Mouse (Mus musculus) forebrain, postnatal 0 days (tissue): ENCODE data around the gene Retreg3. TPM values are rescaled to one million over a fixed set of nuclear protein-coding genes. Genes with fewer than 3 reads are reported as not detected.

ENCODE experiments used
- ATAC-seq: fragments of 200-750 bp; cut with Nextera tagmentation; 2 replicates; pipeline ENCODE4 v1.8.0; 2017; ENCODE audit warnings: mild to moderate bottlenecking, moderate library complexity
- DNase-seq: peaks from one replicate; pipeline ENCODE4 v3.0.0-alpha.2; 2015
- H3K27ac ChIP-seq: fragments of 300-500 bp; sonication (generic); 2 replicates; pipeline ENCODE4 v1.5.1; 2014; ENCODE audit warnings: low read depth, mild to moderate bottlenecking, antibody characterized with exemption, low read length, moderate library complexity, mixed read lengths
- H3K27me3 ChIP-seq: fragments of 300-500 bp; sonication (generic); 2 replicates; pipeline ENCODE4 v1.6.1; 2014; ENCODE audit warnings: mild to moderate bottlenecking, low read length, mixed read lengths; ENCODE audit not compliant: insufficient read depth
- H3K36me3 ChIP-seq: fragments of 300-500 bp; sonication (generic); 2 replicates; pipeline ENCODE4 v1.6.1; 2014; ENCODE audit warnings: mild to moderate bottlenecking, moderate library complexity; ENCODE audit not compliant: insufficient read depth
- H3K4me1 ChIP-seq: fragments of 300-500 bp; sonication (generic); 2 replicates; pipeline ENCODE4 v1.6.1; 2014; ENCODE audit warnings: antibody characterized with exemption; ENCODE audit not compliant: insufficient read depth
- H3K4me2 ChIP-seq: fragments of 300-500 bp; sonication (generic); 2 replicates; pipeline ENCODE4 v1.6.1; 2014; ENCODE audit warnings: low read depth, mild to moderate bottlenecking, moderate library complexity
- H3K4me3 ChIP-seq: fragments of 300-500 bp; sonication (generic); 2 replicates; pipeline ENCODE4 v1.5.1; 2014; ENCODE audit warnings: low read depth, low read length, mixed read lengths
- H3K9ac ChIP-seq: fragments of 300-500 bp; sonication (generic); 2 replicates; pipeline ENCODE4 v1.6.1; 2014; ENCODE audit warnings: mild to moderate bottlenecking
- H3K9me3 ChIP-seq: fragments of 300-500 bp; sonication (generic); 2 replicates; pipeline ENCODE4 v1.6.1; 2016; ENCODE audit warnings: low read length
- CTCF ChIP-seq: sonication (generic); IDR thresholded peaks from 2 replicates; pipeline ENCODE4 v1.5.1; 2016; ENCODE audit warnings: antibody characterized with exemption, control low read depth, low read depth
- WGBS: fragments of 180-500 bp; shearing (Covaris S2); extraction: QIAGEN DNeasy Blood & Tissue Kit; methylation state at CpG from one replicate; pipeline ENCODE4 v1.1.7; 2014; 5-methylcytosine and 5-hydroxymethylcytosine counted together
- microRNA-seq, 2 experiments: library from miRNA; unstranded; fragments of <30 nt; microRNA quantifications; one replicate each; pipeline ENCODE4; 2016
- polyA plus RNA-seq: library from polyadenylated mRNA; unstranded; fragments of >200 nt; fragmentation: Nextera tagmentation; extraction: Ambion mirVana; gene quantifications from 2 replicates; pipeline ENCODE4 v1.2.1, GENCODE M21; 2015
- total RNA-seq: library from RNA; depleted of rRNA; stranded (reverse); fragments of >200 nt; gene quantifications from 2 replicates; pipeline ENCODE4 v1.2.3, GENCODE M21; 2014; rRNA removed

The Retreg3 gene
- total and polyA plus RNA-seq, 2 experiments from 2014 or later: 23.2 to 59.0 TPM

DNA sequence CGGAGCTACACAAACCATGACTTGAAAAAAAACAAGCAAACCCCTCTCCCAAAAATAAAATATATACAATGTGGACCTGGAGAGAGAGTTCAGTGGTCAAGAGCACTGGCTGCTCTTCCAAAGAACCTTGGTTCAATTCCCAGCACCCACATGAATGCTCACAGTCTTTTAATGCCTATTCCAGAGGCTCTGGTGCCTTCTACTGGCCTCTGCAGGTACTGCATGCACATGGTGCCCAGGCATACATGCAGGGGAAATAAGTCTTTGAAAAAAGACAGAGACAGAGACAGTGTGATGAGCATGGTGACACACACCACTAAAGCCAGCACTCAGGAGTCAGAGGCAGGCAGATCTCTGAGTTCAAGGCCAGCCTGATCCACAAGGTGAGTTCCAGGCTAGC, 65.7 kb downstream of the Retreg3 start:
- DNase-seq (no peak), ATAC-seq (no peak)
- H3K27ac ChIP-seq: no peak overlapping the region
- H3K9me3 ChIP-seq: no peaks in the 10 kb centered on the region
- no peaks in the 10 kb centered on the region for H3K4me1 ChIP-seq
- H3K9ac ChIP-seq: no peak overlapping the region
- H3K27me3 ChIP-seq: no peaks in the 10 kb centered on the region
- no peak overlapping the region for H3K4me2 ChIP-seq
- 97% methylated on average over 1 of the region's 1 CpGs for WGBS
- H3K4me3 ChIP-seq: no peak overlapping the region
- peaks cover 90% of the 10 kb centered on the region for H3K36me3 ChIP-seq
- TF ChIP-seq CTCF: peak; percentile 55

DNA sequence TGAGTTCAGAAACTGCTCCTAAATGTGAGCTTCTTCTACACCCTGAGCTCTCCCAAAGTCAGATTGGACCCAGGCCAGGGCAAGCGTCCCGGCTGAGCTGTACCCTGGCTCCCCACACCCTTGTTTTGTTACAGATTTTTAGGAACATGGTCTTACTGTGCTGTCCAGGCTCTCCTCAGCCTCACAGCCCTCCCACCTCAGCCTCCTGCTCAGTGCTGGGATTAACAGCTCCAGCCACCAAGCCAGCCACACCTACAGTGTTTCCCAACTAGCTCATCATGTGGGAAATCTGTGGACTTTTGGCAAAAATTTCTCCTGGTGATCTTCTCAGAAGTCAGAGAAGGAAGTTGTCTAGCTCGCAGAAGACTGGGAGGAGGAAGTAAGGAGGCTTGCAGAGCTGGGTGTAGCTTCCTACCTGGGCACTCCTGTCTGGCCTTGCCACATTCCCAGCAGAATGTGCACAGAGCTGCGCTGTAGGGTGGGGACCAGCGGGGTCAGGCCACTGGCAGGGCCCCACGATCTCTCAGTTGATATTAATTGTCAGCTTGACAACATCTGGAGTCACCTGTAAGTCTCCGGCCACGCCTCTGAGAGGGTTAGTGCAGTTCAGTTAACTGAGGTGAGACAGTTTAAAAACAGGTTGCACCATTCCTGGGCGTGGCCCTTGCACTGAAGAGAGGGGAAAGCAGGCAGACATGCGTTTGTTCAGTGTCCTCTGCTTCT, 66.8 kb downstream of the Retreg3 start:
- Histone ChIP-seq H3K27ac (no peak overlapping the region), H3K9me3 (no peaks in the 10 kb centered on the region), H3K4me1 (no peaks in the 10 kb centered on the region), H3K4me2 (no peak overlapping the region), H3K36me3 (peaks cover 88% of the 10 kb centered on the region), H3K9ac (no peak overlapping the region), H3K27me3 (no peaks in the 10 kb centered on the region), H3K4me3 (no peak overlapping the region)
- no peak for TF ChIP-seq CTCF
- no peak for ATAC-seq
- 89% methylated on average over 10 of the region's 10 CpGs for WGBS
- no peak for DNase-seq

DNA sequence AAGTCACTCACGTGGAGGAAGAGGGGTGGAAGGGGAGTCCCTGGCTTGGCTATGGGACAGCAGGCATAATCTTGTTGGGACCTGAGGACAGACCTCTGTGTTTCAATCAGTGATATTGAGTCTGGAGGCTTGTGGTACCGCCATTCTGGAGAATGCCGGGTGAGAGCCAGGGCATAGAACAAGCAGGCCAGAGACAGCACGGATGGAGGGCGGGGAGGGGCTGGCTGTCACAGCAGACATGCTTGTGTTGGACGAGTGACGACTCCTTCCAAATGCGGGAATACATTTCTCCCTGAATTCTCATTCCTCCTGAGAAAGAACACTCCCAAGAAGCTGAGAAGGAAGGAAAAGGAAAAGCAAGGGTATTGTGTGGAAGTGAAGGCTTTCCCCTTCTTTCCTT, 68.1 kb downstream of the Retreg3 start:
- no peak for TF ChIP-seq CTCF
- Histone ChIP-seq H3K27ac (no peak overlapping the region), H3K4me3 (no peak overlapping the region), H3K9me3 (no peaks in the 10 kb centered on the region), H3K9ac (no peak overlapping the region), H3K36me3 (peaks cover 88% of the 10 kb centered on the region), H3K4me2 (no peak overlapping the region), H3K4me1 (no peaks in the 10 kb centered on the region), H3K27me3 (no peaks in the 10 kb centered on the region)
- WGBS: 79% methylated on average over 8 of the region's 8 CpGs
- no peak for DNase-seq
- ATAC-seq: no peak

GRCm38 (mm10) chr11:101051051-101051493, 68.6 kb downstream of the Retreg3 start:
- Histone ChIP-seq H3K9ac (no peak overlapping the region), H3K36me3 (peaks cover 88% of the 10 kb centered on the region), H3K9me3 (no peaks in the 10 kb centered on the region), H3K27me3 (no peaks in the 10 kb centered on the region), H3K4me1 (no peaks in the 10 kb centered on the region), H3K27ac (no peak overlapping the region), H3K4me2 (no peak overlapping the region), H3K4me3 (no peak overlapping the region)
- ATAC-seq: no peak
- TF ChIP-seq CTCF: no peak
- 81% methylated on average over 6 of the region's 6 CpGs for WGBS
- DNase-seq: no peak

- DNase-seq (no peak), ATAC-seq (no peak)
- no peak overlapping the region for H3K4me3 ChIP-seq
- no peak for TF ChIP-seq CTCF
- WGBS: 82% methylated on average over 9 of the region's 9 CpGs
- H3K27ac ChIP-seq: no peak overlapping the region
- H3K36me3 ChIP-seq: peaks cover 88% of the 10 kb centered on the region
- H3K4me1 ChIP-seq: no peaks in the 10 kb centered on the region
- no peak overlapping the region for H3K9ac ChIP-seq
- H3K27me3 ChIP-seq: no peaks in the 10 kb centered on the region
- H3K4me2 ChIP-seq: no peak overlapping the region
- H3K9me3 ChIP-seq: no peaks in the 10 kb centered on the region
These were observed 69.3 kb downstream of the Retreg3 start for GRCm38 (mm10) chr11:101050359-101050758.

DNA sequence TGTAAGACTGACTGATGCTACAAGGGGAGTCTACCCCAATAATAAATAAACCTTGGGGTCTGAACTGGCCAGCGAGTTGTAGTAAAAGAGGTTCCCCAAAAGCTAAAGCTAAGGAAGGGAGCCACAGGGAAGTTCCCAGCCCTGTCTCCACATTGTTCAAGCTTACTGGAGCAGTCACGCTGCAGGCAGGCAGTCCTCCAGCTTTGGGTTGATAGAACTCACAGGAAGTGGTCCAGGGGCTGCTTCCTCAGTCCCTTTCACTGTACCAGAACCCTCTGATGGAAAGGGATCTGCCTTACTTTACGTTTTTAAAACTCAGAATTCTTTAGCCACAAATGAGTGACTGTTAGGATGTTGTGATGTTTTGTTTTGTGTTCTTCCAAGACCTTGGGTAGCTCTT, 72.2 kb downstream of the Retreg3 start:
- no peaks in the 10 kb centered on the region for H3K9me3 ChIP-seq
- no peaks in the 10 kb centered on the region for H3K27me3 ChIP-seq
- H3K4me3 ChIP-seq: no peak overlapping the region
- WGBS: 89% methylated on average over 3 of the region's 3 CpGs
- ATAC-seq (no peak), DNase-seq (no peak)
- H3K36me3 ChIP-seq: peaks cover 93% of the 10 kb centered on the region
- no peak overlapping the region for H3K9ac ChIP-seq
- H3K27ac ChIP-seq: no peak overlapping the region
- no peak for TF ChIP-seq CTCF
- no peak overlapping the region for H3K4me2 ChIP-seq
- no peaks in the 10 kb centered on the region for H3K4me1 ChIP-seq

DNA sequence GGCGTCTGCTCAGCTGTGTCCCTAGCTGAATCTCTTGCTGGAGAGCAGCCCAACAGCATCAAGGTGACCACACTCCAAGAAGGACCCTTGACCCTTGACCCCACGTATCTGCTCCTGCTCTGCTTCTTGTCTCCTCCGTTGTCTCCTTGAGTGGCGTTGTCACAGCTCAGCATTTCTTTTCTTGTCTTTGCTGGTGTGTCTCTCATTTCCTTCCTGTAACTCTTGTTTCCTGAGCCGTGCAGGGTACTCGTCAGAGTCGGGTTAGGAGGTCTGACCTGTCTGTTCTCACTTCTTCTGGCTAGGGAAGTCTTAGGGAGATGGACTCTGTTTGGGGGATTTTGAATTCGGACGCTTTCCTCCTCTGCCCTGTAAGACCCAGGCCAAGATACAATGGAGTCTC, 73.3 kb downstream of the Retreg3 start:
- Histone ChIP-seq H3K27ac (no peak overlapping the region), H3K9ac (no peak overlapping the region), H3K9me3 (no peaks in the 10 kb centered on the region), H3K36me3 (peaks cover 92% of the 10 kb centered on the region), H3K4me2 (no peak overlapping the region), H3K4me1 (no peaks in the 10 kb centered on the region), H3K4me3 (no peak overlapping the region), H3K27me3 (no peaks in the 10 kb centered on the region)
- WGBS: 69% methylated on average over 9 of the region's 9 CpGs
- DNase-seq (no peak), ATAC-seq (no peak)
- no peak for TF ChIP-seq CTCF

Small RNAs within 50 kb of the gene (microRNA-seq; reads per million reads assigned to microRNA genes)
- gene Gm27626: 0 reads per million in 2 experiments

Other genes with a start within 250 kb of the Retreg3 start
- gene Stat3, start 180.4 kb downstream of the Retreg3 start, total RNA-seq: 29.4 and 42.5 TPM in 2 replicates
- gene Stat3, start 180.4 kb downstream of the Retreg3 start, polyA plus RNA-seq: 20.5 and 31.2 TPM in 2 replicates
- gene Cavin1, start 149.0 kb downstream of the Retreg3 start, total RNA-seq: 14.8 and 22.7 TPM in 2 replicates
- 36.7 and 38.3 TPM in 2 replicates for gene Cavin1, start 149.0 kb downstream of the Retreg3 start, polyA plus RNA-seq
- gene Atp6v0a1, start 110.4 kb downstream of the Retreg3 start, total RNA-seq: 132 and 179 TPM in 2 replicates
- gene Atp6v0a1, start 110.4 kb downstream of the Retreg3 start, polyA plus RNA-seq: 121 and 162 TPM in 2 replicates
- gene Naglu, start 49.9 kb downstream of the Retreg3 start, total RNA-seq: 11.3 and 14.9 TPM in 2 replicates
- gene Naglu, start 49.9 kb downstream of the Retreg3 start, polyA plus RNA-seq: 11.6 and 12.6 TPM in 2 replicates
- 0.23 and 0.71 TPM in 2 replicates for gene Hsd17b1, start 41.5 kb downstream of the Retreg3 start, total RNA-seq
- not detected in 2 replicates for gene Hsd17b1, start 41.5 kb downstream of the Retreg3 start, polyA plus RNA-seq
- gene Coasy, start 37.3 kb downstream of the Retreg3 start, total RNA-seq: 39.3 and 40.7 TPM in 2 replicates
- gene Coasy, start 37.3 kb downstream of the Retreg3 start, polyA plus RNA-seq: 39.8 and 40.2 TPM in 2 replicates
- gene Mlx, start 32.6 kb downstream of the Retreg3 start, total RNA-seq: 68.0 and 76.5 TPM in 2 replicates
- gene Mlx, start 32.6 kb downstream of the Retreg3 start, polyA plus RNA-seq: 78.0 and 82.4 TPM in 2 replicates
- 9.5 and 13.8 TPM in 2 replicates for gene Psmc3ip, start 24.5 kb downstream of the Retreg3 start, total RNA-seq
- gene Psmc3ip, start 24.5 kb downstream of the Retreg3 start, polyA plus RNA-seq: 19.2 and 25.7 TPM in 2 replicates
- gene Tubg1, start within 50 bp of the Retreg3 start, total RNA-seq: 35.6 and 43.1 TPM in 2 replicates
- 64.8 and 66.6 TPM in 2 replicates for gene Tubg1, start within 50 bp of the Retreg3 start, polyA plus RNA-seq
- 23.2 and 28.6 TPM in 2 replicates for gene Tubg2, start 36.0 kb upstream of the Retreg3 start, total RNA-seq
- 59.9 and 69.7 TPM in 2 replicates for gene Tubg2, start 36.0 kb upstream of the Retreg3 start, polyA plus RNA-seq
- 3.0 and 3.5 TPM in 2 replicates for gene Cntnap1, start 50.6 kb upstream of the Retreg3 start, total RNA-seq
- 0.35 and 1.1 TPM in 2 replicates for gene Cntnap1, start 50.6 kb upstream of the Retreg3 start, polyA plus RNA-seq
- gene Plekhh3, start 51.5 kb upstream of the Retreg3 start, total RNA-seq: 9.2 and 10.2 TPM in 2 replicates
- 4.9 and 5.3 TPM in 2 replicates for gene Plekhh3, start 51.5 kb upstream of the Retreg3 start, polyA plus RNA-seq
- 0.23 and 0.52 TPM in 2 replicates for gene Ccr10, start 55.5 kb upstream of the Retreg3 start, total RNA-seq
- gene Ccr10, start 55.5 kb upstream of the Retreg3 start, polyA plus RNA-seq: 0.15 and 0.24 TPM in 2 replicates
- gene Ezh1, start 106.6 kb upstream of the Retreg3 start, total RNA-seq: 25.6 and 27.7 TPM in 2 replicates
- gene Ezh1, start 106.6 kb upstream of the Retreg3 start, polyA plus RNA-seq: 18.8 and 22.5 TPM in 2 replicates
- 42.9 and 46.0 TPM in 2 replicates for gene Ramp2, start 126.1 kb upstream of the Retreg3 start, total RNA-seq
- 93.4 and 102 TPM in 2 replicates for gene Ramp2, start 126.1 kb upstream of the Retreg3 start, polyA plus RNA-seq
- 71.7 and 75.8 TPM in 2 replicates for gene Vps25, start 133.8 kb upstream of the Retreg3 start, total RNA-seq
- 135 and 138 TPM in 2 replicates for gene Vps25, start 133.8 kb upstream of the Retreg3 start, polyA plus RNA-seq
- gene Wnk4, start 140.7 kb upstream of the Retreg3 start, total RNA-seq: 3.2 and 5.4 TPM in 2 replicates
- 7.8 and 9.1 TPM in 2 replicates for gene Wnk4, start 140.7 kb upstream of the Retreg3 start, polyA plus RNA-seq
- gene Cntd1, start 159.1 kb upstream of the Retreg3 start, total RNA-seq: 0.10 and 0.15 TPM in 2 replicates
- gene Cntd1, start 159.1 kb upstream of the Retreg3 start, polyA plus RNA-seq: 0.36 and 0.61 TPM in 2 replicates
- 110 and 140 TPM in 2 replicates for gene Coa3, start 159.2 kb upstream of the Retreg3 start, total RNA-seq
- gene Coa3, start 159.2 kb upstream of the Retreg3 start, polyA plus RNA-seq: 208 and 233 TPM in 2 replicates
- 107 and 177 TPM in 2 replicates for gene Becn1, start 182.4 kb upstream of the Retreg3 start, total RNA-seq
- gene Becn1, start 182.4 kb upstream of the Retreg3 start, polyA plus RNA-seq: 133 and 145 TPM in 2 replicates
- gene Psme3, start 196.3 kb upstream of the Retreg3 start, total RNA-seq: 70.7 and 80.9 TPM in 2 replicates
- 78.2 and 88.0 TPM in 2 replicates for gene Psme3, start 196.3 kb upstream of the Retreg3 start, polyA plus RNA-seq
- gene Aoc2, start 205.2 kb upstream of the Retreg3 start, total RNA-seq: 2.7 and 4.4 TPM in 2 replicates
- gene Aoc2, start 205.2 kb upstream of the Retreg3 start, polyA plus RNA-seq: 0.42 and 0.87 TPM in 2 replicates
- 0.31 and 0.43 TPM in 2 replicates for gene Aoc3, start 210.7 kb upstream of the Retreg3 start, total RNA-seq
- gene Aoc3, start 210.7 kb upstream of the Retreg3 start, polyA plus RNA-seq: 0.05 and 0.08 TPM in 2 replicates
- gene G6pc, start 247.7 kb upstream of the Retreg3 start, total RNA-seq: not detected in 2 replicates
- not detected in 2 replicates for gene G6pc, start 247.7 kb upstream of the Retreg3 start, polyA plus RNA-seq